Mouse (Mus musculus): ENCODE results near the gene Surf2. TPM values are rescaled to one million over a fixed set of nuclear protein-coding genes. Genes with fewer than 3 reads are reported as not detected.
A peak's percentile ranks its signal among the peaks of the same experiment; 100 is the strongest.

Gene Surf2
- polyA plus RNA-seq, 1 experiment: 11.3 TPM

GRCm38 (mm10) chr2:26951346-26951905 is 35.3 kb downstream of the Surf2 start:
- H3K4me3 ChIP-seq (ENCODE audit: low read depth, low read length): no peak overlapping the region
- peaks cover 8% of the 10 kb centered on the region; the same call in 1 of the 2 replicates for H3K4me1 ChIP-seq (ENCODE audit: control insufficient read depth, insufficient read depth, insufficient read length, low read length)
- no peak overlapping the region for H3K27ac ChIP-seq (ENCODE audit: insufficient read depth, low read depth, low read length)
- no peak for TF ChIP-seq POLR2A (IDR thresholded peaks at IDR 0.05; ENCODE audit: low read depth, low read length)
- no peak for TF ChIP-seq CTCF (IDR thresholded peaks at IDR 0.05; ENCODE audit: extremely low read depth, insufficient read length, insufficient replicate concordance, low read depth, low read length)
- H3K36me3 ChIP-seq (ENCODE audit: control insufficient read depth, insufficient read depth, low read length): peaks cover 64% of the 10 kb centered on the region
- H3K27me3 ChIP-seq (ENCODE audit: control insufficient read depth, insufficient read depth, low read length): no peaks in the 10 kb centered on the region
- WGBS: 80% methylated on average over 8 of the region's 8 CpGs

- Histone ChIP-seq H3K27ac (ENCODE audit: insufficient read depth, low read depth, low read length) (no peak overlapping the region), H3K27me3 (ENCODE audit: control insufficient read depth, insufficient read depth, low read length) (no peaks in the 10 kb centered on the region), H3K4me1 (ENCODE audit: control insufficient read depth, insufficient read depth, insufficient read length, low read length) (peaks cover 9% of the 10 kb centered on the region; the same call in 1 of the 2 replicates), H3K4me3 (ENCODE audit: low read depth, low read length) (no peak overlapping the region), H3K36me3 (ENCODE audit: control insufficient read depth, insufficient read depth, low read length) (peaks cover 62% of the 10 kb centered on the region)
- TF ChIP-seq POLR2A (IDR thresholded peaks at IDR 0.05; ENCODE audit: low read depth, low read length): no peak
- TF ChIP-seq CTCF (IDR thresholded peaks at IDR 0.05; ENCODE audit: extremely low read depth, insufficient read length, insufficient replicate concordance, low read depth, low read length): no peak
- WGBS: 76% methylated on average over 4 of the region's 4 CpGs
Measured at GRCm38 (mm10) chr2:26952193-26952592, 36.0 kb downstream of the Surf2 start.

GRCm38 (mm10) chr2:26952866-26953265 is 36.7 kb downstream of the Surf2 start:
- Histone ChIP-seq H3K27ac (ENCODE audit: insufficient read depth, low read depth, low read length) (no peak overlapping the region), H3K27me3 (ENCODE audit: control insufficient read depth, insufficient read depth, low read length) (no peaks in the 10 kb centered on the region), H3K36me3 (ENCODE audit: control insufficient read depth, insufficient read depth, low read length) (peaks cover 66% of the 10 kb centered on the region), H3K4me3 (ENCODE audit: low read depth, low read length) (no peak overlapping the region), H3K4me1 (ENCODE audit: control insufficient read depth, insufficient read depth, insufficient read length, low read length) (peaks cover 12% of the 10 kb centered on the region; the same call in 1 of the 2 replicates)
- WGBS: 89% methylated on average over 8 of the region's 8 CpGs
- TF ChIP-seq CTCF (IDR thresholded peaks at IDR 0.05; ENCODE audit: extremely low read depth, insufficient read length, insufficient replicate concordance, low read depth, low read length) (no peak), POLR2A (IDR thresholded peaks at IDR 0.05; ENCODE audit: low read depth, low read length) (no peak)

- Histone ChIP-seq H3K4me1 (ENCODE audit: control insufficient read depth, insufficient read depth, insufficient read length, low read length) (peaks cover 15% of the 10 kb centered on the region; the same call in 1 of the 2 replicates), H3K27ac (ENCODE audit: insufficient read depth, low read depth, low read length) (no peak overlapping the region), H3K36me3 (ENCODE audit: control insufficient read depth, insufficient read depth, low read length) (peaks cover 74% of the 10 kb centered on the region), H3K4me3 (ENCODE audit: low read depth, low read length) (no peak overlapping the region), H3K27me3 (ENCODE audit: control insufficient read depth, insufficient read depth, low read length) (no peaks in the 10 kb centered on the region)
- no peak for TF ChIP-seq POLR2A (IDR thresholded peaks at IDR 0.05; ENCODE audit: low read depth, low read length)
- no peak for TF ChIP-seq CTCF (IDR thresholded peaks at IDR 0.05; ENCODE audit: extremely low read depth, insufficient read length, insufficient replicate concordance, low read depth, low read length)
- 68% methylated on average over 2 of the region's 2 CpGs for WGBS
Measured at GRCm38 (mm10) chr2:26954735-26955395, 38.7 kb downstream of the Surf2 start.

- Histone ChIP-seq H3K27me3 (ENCODE audit: control insufficient read depth, insufficient read depth, low read length) (no peaks in the 10 kb centered on the region), H3K36me3 (ENCODE audit: control insufficient read depth, insufficient read depth, low read length) (peaks cover 75% of the 10 kb centered on the region), H3K4me1 (ENCODE audit: control insufficient read depth, insufficient read depth, insufficient read length, low read length) (peaks cover 15% of the 10 kb centered on the region; the same call in 1 of the 2 replicates), H3K27ac (ENCODE audit: insufficient read depth, low read depth, low read length) (peak overlapping the region; percentile 95), H3K4me3 (ENCODE audit: low read depth, low read length) (no peak overlapping the region)
- TF ChIP-seq POLR2A (IDR thresholded peaks at IDR 0.05; ENCODE audit: low read depth, low read length): no peak
- TF ChIP-seq CTCF (IDR thresholded peaks at IDR 0.05; ENCODE audit: extremely low read depth, insufficient read length, insufficient replicate concordance, low read depth, low read length): peak; percentile 1; the same call in 1 of the 2 replicates
- WGBS: 41% methylated on average over 12 of the region's 12 CpGs
Measured at GRCm38 (mm10) chr2:26956811-26957487, 40.8 kb downstream of the Surf2 start.

GRCm38 (mm10) chr2:26957488-26957859 is 41.3 kb downstream of the Surf2 start:
- whole genome bisulfite sequencing: 14% methylated on average over 2 of the region's 2 CpGs
- peaks cover 76% of the 10 kb centered on the region for H3K36me3 ChIP-seq (ENCODE audit: control insufficient read depth, insufficient read depth, low read length)
- no peak overlapping the region for H3K4me3 ChIP-seq (ENCODE audit: low read depth, low read length)
- no peaks in the 10 kb centered on the region for H3K27me3 ChIP-seq (ENCODE audit: control insufficient read depth, insufficient read depth, low read length)
- peak overlapping the region; percentile 95 for H3K27ac ChIP-seq (ENCODE audit: insufficient read depth, low read depth, low read length)
- H3K4me1 ChIP-seq (ENCODE audit: control insufficient read depth, insufficient read depth, insufficient read length, low read length): peaks cover 15% of the 10 kb centered on the region; the same call in 1 of the 2 replicates
- no peak for TF ChIP-seq CTCF (IDR thresholded peaks at IDR 0.05; ENCODE audit: extremely low read depth, insufficient read length, insufficient replicate concordance, low read depth, low read length)

- H3K36me3 ChIP-seq (ENCODE audit: control insufficient read depth, insufficient read depth, low read length): peaks cover 45% of the 10 kb centered on the region
- H3K27me3 ChIP-seq (ENCODE audit: control insufficient read depth, insufficient read depth, low read length): no peaks in the 10 kb centered on the region
- WGBS: 67% methylated on average over 4 of the region's 4 CpGs
- no peak overlapping the region for H3K27ac ChIP-seq (ENCODE audit: insufficient read depth, low read depth, low read length)
- TF ChIP-seq CTCF (IDR thresholded peaks at IDR 0.05; ENCODE audit: extremely low read depth, insufficient read length, insufficient replicate concordance, low read depth, low read length) (peak; percentile 38; the same call in 1 of the 2 replicates), POLR2A (IDR thresholded peaks at IDR 0.05; ENCODE audit: low read depth, low read length) (no peak)
- peaks cover 14% of the 10 kb centered on the region; the same call in 1 of the 2 replicates for H3K4me1 ChIP-seq (ENCODE audit: control insufficient read depth, insufficient read depth, insufficient read length, low read length)
- no peak overlapping the region for H3K4me3 ChIP-seq (ENCODE audit: low read depth, low read length)
Measured at GRCm38 (mm10) chr2:26960756-26961155, 44.6 kb downstream of the Surf2 start.

Data from small intestine, adult 2 months (tissue).